46 mouse cellular contexts compared by ENCODE assay signal in the genomic region with DNA sequence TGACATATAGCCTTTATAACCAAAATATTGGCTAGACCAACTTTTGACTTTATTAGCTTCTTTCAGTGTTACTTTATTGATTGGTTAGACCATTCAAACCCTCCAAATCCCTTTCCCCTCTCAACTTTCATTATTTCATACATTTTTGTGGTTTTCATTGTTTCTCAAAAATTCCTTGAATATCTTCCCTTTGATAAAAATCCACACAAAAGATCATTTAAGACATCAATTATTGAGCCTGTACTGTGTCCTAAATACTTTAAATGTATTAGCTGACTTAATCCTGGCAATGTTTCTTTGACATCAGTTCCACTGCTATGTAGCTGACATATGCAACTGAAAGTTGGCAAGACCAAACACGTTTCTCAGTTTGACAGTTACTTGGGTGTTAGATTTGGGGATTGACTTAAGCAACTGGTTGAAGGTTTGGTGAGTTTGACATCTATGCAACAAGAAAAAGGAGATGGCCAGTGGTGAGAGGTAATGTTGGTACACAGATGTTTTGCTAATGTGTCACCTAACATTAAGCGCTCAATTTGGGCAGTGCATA. TPM values are rescaled to one million over a fixed set of nuclear protein-coding genes. Genes with fewer than 3 reads are reported as not detected.
"Had no signal": no experiment of that assay in that cellular context is flagged by ENCODE, and none has a peak within 500 bp of the region (broad histone marks: within the 10 kb centered on the region; RNA-seq: fewer than 3 reads in every experiment).

No protein-coding gene starts in this region.

- H3K4me3 ChIP-seq: limb, embryonic 10.5 days; limb, embryonic 12.5 days; limb, embryonic 13.5 days; limb, embryonic 15.5 days; liver, embryonic 12.5 days; liver, embryonic 13.5 days; liver, embryonic 15.5 days; lung, embryonic 15.5 days; megakaryocyte, embryonic 14.5 days; midbrain, embryonic 10.5 days; midbrain, embryonic 12.5 days; midbrain, embryonic 13.5 days; midbrain, embryonic 15.5 days; myocyte; neural tube, embryonic 12.5 days had no signal

- DNase-seq: left cerebral cortex, postnatal 4 days; liver; liver, embryonic 13.5 days; liver, postnatal 0 days; lung, adult 18-20 months; lung, adult 2 months; lung, embryonic 14.5 days; lung, postnatal 10 days; lung, postnatal 14 days; lung, postnatal 36 days; lung, postnatal 4 days; midbrain, embryonic 14.5 days had no signal

- H3K9me3 ChIP-seq: limb, embryonic 10.5 days; limb, embryonic 12.5 days; limb, embryonic 13.5 days; limb, embryonic 15.5 days; liver, embryonic 12.5 days; liver, embryonic 13.5 days; liver, embryonic 15.5 days; lung, embryonic 15.5 days; megakaryocyte, embryonic 14.5 days; midbrain, embryonic 10.5 days; midbrain, embryonic 12.5 days; midbrain, embryonic 13.5 days; midbrain, embryonic 15.5 days; neural tube, embryonic 12.5 days had no signal

- H3K4me2 ChIP-seq: limb, embryonic 12.5 days; limb, embryonic 13.5 days; limb, embryonic 15.5 days; liver, embryonic 11.5 days; liver, embryonic 12.5 days; liver, embryonic 13.5 days; liver, embryonic 15.5 days; lung, embryonic 14.5 days; lung, embryonic 15.5 days; midbrain, embryonic 11.5 days; midbrain, embryonic 12.5 days; midbrain, embryonic 13.5 days; midbrain, embryonic 15.5 days; neural tube, embryonic 12.5 days had no signal

- H3K9ac ChIP-seq: limb, embryonic 12.5 days; limb, embryonic 13.5 days; limb, embryonic 15.5 days; liver, embryonic 12.5 days; liver, embryonic 13.5 days; liver, embryonic 14.5 days; liver, embryonic 15.5 days; liver, postnatal 0 days; lung, embryonic 14.5 days; lung, embryonic 15.5 days; midbrain, embryonic 12.5 days; midbrain, embryonic 13.5 days; midbrain, embryonic 15.5 days; neural tube, embryonic 12.5 days had no signal

- H3K36me3 ChIP-seq: limb, embryonic 10.5 days; limb, embryonic 12.5 days; limb, embryonic 13.5 days; limb, embryonic 15.5 days; liver, embryonic 12.5 days; liver, embryonic 13.5 days; liver, embryonic 15.5 days; lung, embryonic 15.5 days; midbrain, embryonic 10.5 days; midbrain, embryonic 12.5 days; midbrain, embryonic 13.5 days; midbrain, embryonic 15.5 days; neural tube, embryonic 12.5 days had no signal

- H3K27me3 ChIP-seq: limb, embryonic 12.5 days; limb, embryonic 13.5 days; limb, embryonic 15.5 days; liver, embryonic 12.5 days; liver, embryonic 13.5 days; liver, embryonic 15.5 days; lung, embryonic 15.5 days; megakaryocyte, embryonic 14.5 days; midbrain, embryonic 12.5 days; midbrain, embryonic 13.5 days; midbrain, embryonic 15.5 days; neural tube, embryonic 12.5 days had no signal

- H3K27ac ChIP-seq: limb, embryonic 10.5 days; limb, embryonic 12.5 days; limb, embryonic 13.5 days; limb, embryonic 15.5 days; liver, embryonic 12.5 days; liver, embryonic 13.5 days; liver, embryonic 14.5 days; liver, embryonic 15.5 days; lung, embryonic 15.5 days; macrophage; midbrain, embryonic 10.5 days; midbrain, embryonic 12.5 days; midbrain, embryonic 13.5 days; midbrain, embryonic 15.5 days; neural tube, embryonic 12.5 days had no signal

- H3K4me1 ChIP-seq: limb, embryonic 10.5 days; limb, embryonic 12.5 days; limb, embryonic 13.5 days; limb, embryonic 15.5 days; liver, embryonic 12.5 days; liver, embryonic 13.5 days; liver, embryonic 15.5 days; lung, embryonic 15.5 days; megakaryocyte, embryonic 14.5 days; midbrain, embryonic 10.5 days; midbrain, embryonic 12.5 days; midbrain, embryonic 13.5 days; midbrain, embryonic 15.5 days; neural tube, embryonic 12.5 days had no signal

RNA-seq across cellular contexts. Expression of gene Olfr16, which starts 1.0 kb away (rescaled TPM):
- total RNA-seq: left cerebral cortex, postnatal 10 days; left cerebral cortex, postnatal 14 days; left cerebral cortex, postnatal 25 days; left cerebral cortex, postnatal 36 days; left cerebral cortex, postnatal 4 days; megakaryocyte progenitor cell, adult 5-6 weeks; megakaryocyte, adult 5-6 weeks; megakaryocyte-erythroid progenitor cell, adult 5-6 weeks; midbrain, postnatal 0 days; monocyte, adult 5-6 weeks had no signal
- polyA plus RNA-seq: limb, embryonic 10.5 days; limb, embryonic 11.5 days; limb, embryonic 12.5 days; limb, embryonic 13.5 days; limb, embryonic 14.5 days; limb, embryonic 15.5 days; liver, embryonic 11.5 days; liver, embryonic 12.5 days; liver, embryonic 13.5 days; liver, embryonic 14.5 days; liver, embryonic 15.5 days; liver, embryonic 16.5 days; lung, adult 2 months; lung, embryonic 14.5 days; lung, embryonic 15.5 days; lung, embryonic 16.5 days; lung, postnatal 0 days; macrophage; midbrain, embryonic 10.5 days; midbrain, embryonic 11.5 days; midbrain, embryonic 12.5 days; midbrain, embryonic 13.5 days; midbrain, embryonic 14.5 days; midbrain, embryonic 15.5 days; midbrain, embryonic 16.5 days; midbrain, postnatal 0 days; myocyte; neural tube, embryonic 11.5 days; neural tube, embryonic 12.5 days had no signal

RNA-seq across cellular contexts. Expression of gene Apcs, which starts 56.4 kb away (rescaled TPM):
- total RNA-seq: left cerebral cortex, postnatal 10 days; left cerebral cortex, postnatal 14 days; left cerebral cortex, postnatal 25 days; left cerebral cortex, postnatal 36 days; left cerebral cortex, postnatal 4 days; megakaryocyte progenitor cell, adult 5-6 weeks; megakaryocyte, adult 5-6 weeks; megakaryocyte-erythroid progenitor cell, adult 5-6 weeks; midbrain, postnatal 0 days; monocyte, adult 5-6 weeks had no signal
- polyA plus RNA-seq: limb, embryonic 10.5 days; limb, embryonic 11.5 days; limb, embryonic 12.5 days; limb, embryonic 13.5 days; limb, embryonic 14.5 days; limb, embryonic 15.5 days; lung, embryonic 14.5 days; macrophage; midbrain, embryonic 10.5 days; midbrain, embryonic 11.5 days; midbrain, embryonic 12.5 days; midbrain, embryonic 13.5 days; midbrain, embryonic 14.5 days; midbrain, embryonic 15.5 days; midbrain, embryonic 16.5 days; midbrain, postnatal 0 days; neural tube, embryonic 11.5 days; neural tube, embryonic 12.5 days had no signal
